Mouse (Mus musculus) common myeloid progenitor, adult 5-6 weeks (primary cell): ENCODE data around the gene Adgb. TPM values are rescaled to one million over a fixed set of nuclear protein-coding genes. Genes with fewer than 3 reads are reported as not detected.

Source experiments
- ATAC-seq: replicated peaks from 2 replicates; pipeline ENCODE4 v1.8.0; 2016; ENCODE audit warnings: low read depth, mild to moderate bottlenecking, moderate TSS enrichment, inconsistent platforms; ENCODE audit not compliant: poor library complexity, severe bottlenecking
- total RNA-seq: library from RNA; stranded (forward); fragments of 200-1000, 187-1606 nt; gene quantifications from 2 replicates; pipeline ENCODE4 v1.2.3, GENCODE M21; 2017

Adgb gene
- total RNA-seq, 1 experiment from 2014 or later, result 0.18 TPM

DNA sequence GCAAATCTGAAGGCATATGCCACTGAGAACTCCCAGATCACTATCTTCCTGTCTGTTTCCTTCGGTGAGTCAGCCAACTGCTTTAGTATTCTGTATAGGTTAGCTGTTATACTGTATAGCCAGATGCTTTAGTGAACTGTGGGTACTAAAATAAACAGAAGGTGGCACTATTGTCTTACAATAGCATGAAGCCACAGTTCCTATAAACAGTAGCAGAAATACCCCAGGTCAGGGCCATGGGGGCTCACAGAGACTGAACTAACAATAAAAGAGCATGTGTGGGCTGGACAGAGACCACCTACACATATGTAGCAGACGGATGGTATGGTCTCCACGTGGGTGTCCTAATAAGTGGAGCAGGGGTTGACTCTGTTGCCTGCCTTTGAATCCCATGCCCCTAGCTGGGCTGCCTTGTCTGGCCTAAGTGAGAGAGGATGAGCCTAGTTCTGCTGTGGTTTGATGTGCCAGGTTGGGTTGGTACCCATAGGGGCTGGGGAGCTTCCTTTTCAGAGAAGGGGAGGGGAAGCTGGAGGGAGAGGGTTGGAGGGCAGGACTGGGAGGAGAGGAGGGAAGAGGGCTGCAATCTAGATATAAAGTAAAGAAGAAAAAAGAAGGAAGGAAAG lies 116.4 kb downstream of the Adgb start:
- peak; percentile 99 for ATAC-seq

DNA sequence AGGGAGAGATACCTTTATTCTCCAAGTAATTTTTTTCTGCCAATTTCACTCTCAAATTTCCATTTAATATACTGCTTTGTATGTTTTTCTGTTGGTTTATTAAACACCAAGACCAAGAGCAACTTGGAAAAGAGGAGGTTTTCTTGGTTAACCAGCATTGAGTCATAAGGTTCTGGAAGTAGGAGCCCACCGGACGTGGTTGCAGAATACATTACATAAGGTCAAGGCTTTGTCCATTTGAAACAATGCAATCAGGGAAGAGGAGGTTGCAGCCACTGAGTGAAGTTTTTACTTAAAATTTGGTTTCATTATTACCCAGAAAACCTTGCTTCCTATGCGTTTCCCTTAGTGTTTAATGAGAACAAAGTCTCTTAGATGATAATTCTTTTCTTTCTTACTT lies 119.9 kb downstream of the Adgb start:
- ATAC-seq, result no peak

DNA sequence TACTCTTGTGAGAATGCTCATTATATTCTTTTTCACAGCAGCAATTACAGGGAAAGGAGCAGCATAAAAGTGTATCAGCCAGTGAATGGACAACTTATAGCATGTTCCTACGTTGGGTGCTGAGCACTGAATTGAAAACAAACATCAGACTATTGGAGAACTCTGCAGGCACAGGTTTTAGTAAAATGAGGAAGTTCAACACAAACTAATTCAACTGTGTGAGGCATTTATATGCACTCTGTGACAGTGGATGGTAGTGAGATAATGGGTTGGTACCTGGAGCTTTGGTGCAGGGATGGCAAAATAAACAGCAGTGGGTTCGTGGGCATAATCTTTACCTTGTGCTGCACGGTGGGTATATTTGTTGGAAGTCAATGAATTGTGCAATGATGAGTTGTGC lies 121.6 kb downstream of the Adgb start:
- peak; percentile 51; the same call in 1 of the 2 replicates for ATAC-seq

DNA sequence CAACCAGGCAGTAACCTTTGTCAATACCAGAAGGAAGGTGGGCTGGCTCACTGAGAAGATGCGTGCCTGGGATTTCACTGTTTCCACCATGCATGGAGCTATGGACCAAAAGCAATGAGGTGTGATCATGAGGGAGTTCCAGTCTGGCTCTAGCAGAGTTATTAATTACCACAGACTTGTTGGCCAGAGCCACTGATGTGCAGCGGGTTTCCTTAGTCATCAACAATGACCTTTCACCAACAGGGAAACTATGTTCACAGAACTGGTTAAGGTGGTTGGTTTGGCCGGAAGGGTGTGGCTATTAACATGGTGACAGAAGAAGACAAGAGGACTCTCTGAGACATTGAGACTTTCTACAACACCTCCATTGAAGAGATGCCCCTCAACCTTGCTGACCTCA lies 128.2 kb downstream of the Adgb start:
- ATAC-seq, result no peak

DNA sequence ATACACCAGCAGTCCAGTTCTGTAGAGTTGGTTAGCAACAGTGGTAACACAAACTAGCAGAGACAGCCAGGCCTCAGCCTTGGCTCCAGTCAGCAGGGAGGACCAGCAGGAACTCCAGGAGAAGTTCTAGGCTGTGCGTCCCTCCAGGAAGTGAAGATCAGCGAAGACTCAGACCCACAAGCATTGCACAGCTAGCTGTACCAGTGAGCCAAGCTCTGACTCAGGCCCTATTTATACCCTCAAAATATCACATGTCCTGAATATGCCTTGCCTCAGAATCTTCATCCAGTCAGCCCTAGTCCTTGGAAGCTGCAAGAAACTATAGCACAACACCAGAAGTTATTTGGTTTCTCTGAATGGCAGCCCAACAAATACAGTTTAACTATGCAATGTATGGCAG lies 146.6 kb downstream of the Adgb start:
- ATAC-seq, result no peak

DNA sequence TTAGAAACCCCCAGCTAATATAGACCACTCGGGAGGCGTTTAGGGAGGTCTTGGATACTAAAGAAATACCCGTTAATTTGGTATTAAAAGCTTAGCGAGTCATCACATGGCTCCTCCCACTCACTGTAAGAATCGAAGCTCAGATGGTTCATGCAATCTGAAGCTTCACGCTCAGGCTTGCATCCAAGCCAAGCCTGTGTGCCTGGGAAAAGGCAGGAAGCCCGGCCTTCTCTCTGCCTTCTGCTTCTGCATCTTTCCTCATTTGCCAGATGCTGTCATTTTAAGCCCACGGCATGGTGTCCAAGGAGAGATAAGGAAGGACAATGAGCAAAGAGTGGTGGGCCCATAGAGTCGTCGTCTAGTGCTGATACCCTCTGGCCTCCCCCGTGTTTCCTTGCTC lies 149.2 kb downstream of the Adgb start:
- ATAC-seq, result no peak

GRCm38 (mm10) chr10:10321119-10321781 lies 150.9 kb downstream of the Adgb start:
- ATAC-seq, result peak; percentile 99

- ATAC-seq, result no peak
These were observed 151.6 kb downstream of the Adgb start for GRCm38 (mm10) chr10:10320364-10321083.

- ATAC-seq, result no peak
These were observed 154.0 kb downstream of the Adgb start for GRCm38 (mm10) chr10:10318086-10318485.

GRCm38 (mm10) chr10:10315631-10316030 lies 156.5 kb downstream of the Adgb start:
- 0 out of 2 replicates have a peak, but pooled peaks have one; percentile 29 for ATAC-seq

GRCm38 (mm10) chr10:10314521-10314920 lies 157.6 kb downstream of the Adgb start:
- ATAC-seq, result no peak

- ATAC-seq, result no peak
These were observed 162.2 kb downstream of the Adgb start for GRCm38 (mm10) chr10:10309877-10310426.

DNA sequence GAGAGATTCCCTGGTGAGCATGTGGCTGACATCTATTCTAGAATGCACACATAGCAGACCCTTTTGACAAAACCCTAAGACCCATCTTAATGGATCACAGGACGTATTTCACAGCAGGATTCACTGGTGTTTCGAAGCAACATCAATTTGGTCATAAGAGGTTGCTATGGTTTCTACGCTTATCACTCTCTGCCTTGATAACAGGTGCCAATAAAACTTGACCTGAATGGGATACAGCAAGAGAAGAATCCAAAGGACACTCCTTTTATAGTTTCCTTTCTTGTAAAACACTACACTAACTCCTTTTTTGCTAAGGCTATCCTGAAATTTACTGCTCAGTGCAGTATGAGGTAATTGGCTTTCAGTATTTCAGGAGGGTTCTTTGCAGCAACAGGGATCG lies 163.1 kb downstream of the Adgb start:
- ATAC-seq, result no peak

DNA sequence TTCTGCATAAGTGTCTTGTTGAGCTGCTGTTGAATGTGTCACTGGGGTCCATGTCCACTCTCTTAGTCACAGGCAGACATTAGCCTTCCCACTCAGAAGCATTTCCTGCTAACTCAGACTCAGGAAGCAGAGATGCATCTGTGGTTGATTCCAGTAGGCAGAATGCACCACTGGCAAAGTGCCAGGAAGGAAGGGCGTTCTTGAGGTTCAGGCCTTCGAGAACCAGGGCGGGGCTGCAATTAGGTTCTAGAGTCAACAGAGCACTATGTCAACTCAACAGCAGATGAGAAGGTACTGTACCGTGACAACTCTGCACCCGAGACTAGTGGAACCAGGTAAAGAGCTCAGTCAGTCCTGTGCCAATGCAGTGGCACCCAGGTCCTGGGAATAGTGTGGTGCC lies 164.7 kb downstream of the Adgb start:
- peak; percentile 82 for ATAC-seq

- peak; percentile 24; the same call in 1 of the 2 replicates for ATAC-seq
These were observed 167.8 kb downstream of the Adgb start for GRCm38 (mm10) chr10:10304370-10304769.

GRCm38 (mm10) chr10:10301692-10302091 lies 170.4 kb downstream of the Adgb start:
- ATAC-seq, result 0 out of 2 replicates have a peak, but pooled peaks have one; percentile 29

DNA sequence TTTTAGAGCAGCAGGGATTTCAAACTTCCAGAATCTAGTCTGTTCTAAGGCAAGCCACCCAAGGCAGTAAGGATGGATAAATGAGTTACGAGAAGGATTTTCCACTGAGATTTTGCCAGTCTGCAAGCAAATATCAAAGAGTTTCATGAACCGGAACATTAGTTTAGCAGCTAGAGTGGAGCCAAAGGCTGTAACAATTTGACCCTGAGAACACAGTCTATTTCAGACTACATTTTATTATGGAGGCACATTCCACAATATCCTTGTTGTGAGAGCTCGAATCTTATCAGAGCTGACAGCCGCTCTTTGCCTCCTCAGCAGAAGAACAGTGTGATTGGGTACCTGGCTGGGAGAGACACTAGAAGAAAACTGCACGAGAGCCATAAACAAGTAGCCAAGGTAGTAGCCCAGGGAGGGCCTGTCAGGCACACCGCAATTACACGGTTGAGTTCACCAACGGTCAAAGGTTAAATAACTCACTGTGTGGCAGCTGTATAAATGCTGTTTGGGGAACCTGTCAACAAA lies 171.1 kb downstream of the Adgb start:
- ATAC-seq, result no peak

- ATAC-seq, result no peak
These were observed 172.1 kb downstream of the Adgb start for GRCm38 (mm10) chr10:10299987-10300386.

DNA sequence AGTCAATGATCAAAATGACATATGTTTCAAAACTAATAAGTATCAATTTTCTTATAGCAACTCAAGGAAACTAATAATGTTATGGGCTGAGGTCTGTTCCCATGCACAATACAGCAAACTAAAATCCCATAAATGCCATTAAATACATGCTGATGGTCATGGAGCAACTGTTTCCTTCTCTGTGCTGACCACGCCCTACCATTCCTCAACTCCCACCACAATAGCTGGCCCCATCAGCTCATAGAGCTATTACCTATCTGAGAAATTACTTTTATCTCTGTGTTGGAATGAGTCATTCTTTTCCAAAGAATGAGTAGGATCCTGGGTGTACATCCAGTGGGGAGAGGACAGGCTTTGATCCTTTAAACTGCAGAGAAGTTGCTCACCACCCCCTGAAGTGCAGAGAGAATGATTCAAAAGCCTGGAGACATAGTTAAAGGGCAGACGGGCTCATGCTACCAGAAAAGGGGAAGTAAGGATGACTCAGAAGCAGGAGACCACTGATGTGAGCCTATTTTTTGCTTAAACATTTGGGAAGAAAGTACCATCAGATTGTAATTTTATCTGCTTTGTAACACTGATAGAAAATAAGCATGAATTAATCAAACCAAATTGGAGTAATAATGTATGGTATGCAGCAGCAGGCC lies 184.8 kb downstream of the Adgb start:
- ATAC-seq, result peak; percentile 91
